Mouse (Mus musculus): Measurements from ENCODE around the gene Fmo6. TPM values are rescaled to one million over a fixed set of nuclear protein-coding genes. Genes with fewer than 3 reads are reported as not detected.

The Fmo6 gene
- polyA plus RNA-seq, 1 experiment from 2014 or later, result not detected

- Histone ChIP-seq H3K27ac (no peak overlapping the region), H3K9me3 (no peaks in the 10 kb centered on the region)
Measured at GRCm38 (mm10) chr1:162870978-162871377, 66.3 kb downstream of the Fmo6 start.

GRCm38 (mm10) chr1:162867396-162867795, 69.9 kb downstream of the Fmo6 start:
- peaks cover 7% of the 10 kb centered on the region; the same call in 1 of the 2 replicates for H3K4me1 ChIP-seq (replicated peaks)
- H3K36me3 ChIP-seq, result no peaks in the 10 kb centered on the region
- H3K4me3 ChIP-seq (replicated peaks), result no peak overlapping the region
- 71% methylated on average over 4 of the region's 4 CpGs for WGBS
- no peak overlapping the region for H3K27ac ChIP-seq
- H3K9me3 ChIP-seq, result no peaks in the 10 kb centered on the region
- H3K4me2 ChIP-seq (replicated peaks), result no peak overlapping the region
- no peak overlapping the region for H3K9ac ChIP-seq
- no peak for ATAC-seq
- no peaks in the 10 kb centered on the region for H3K27me3 ChIP-seq (replicated peaks)

More at GRCm38 (mm10) chr1:162870978-162871377, 66.3 kb downstream of the Fmo6 start:
- Histone ChIP-seq H3K9ac (no peak overlapping the region), H3K27me3 (replicated peaks) (no peaks in the 10 kb centered on the region), H3K4me3 (replicated peaks) (no peak overlapping the region), H3K36me3 (no peaks in the 10 kb centered on the region), H3K4me1 (replicated peaks) (peaks cover 7% of the 10 kb centered on the region; the same call in 1 of the 2 replicates), H3K4me2 (replicated peaks) (no peak overlapping the region)
- 62% methylated on average over 7 of the region's 7 CpGs for WGBS
- ATAC-seq, result peak; percentile 77

Other genes with a start within 250 kb of the Fmo6 start
- gene Prrc2c, start 197.0 kb downstream of the Fmo6 start, polyA plus RNA-seq (2015; fragmentation: Nextera tagmentation; extraction: Ambion mirVana), result 130 and 139 TPM in 2 replicates
- 6.8 and 7.4 TPM in 2 replicates for gene Fmo4, start 123.5 kb downstream of the Fmo6 start, polyA plus RNA-seq (2015; fragmentation: Nextera tagmentation; extraction: Ambion mirVana)
- gene Fmo1, start 70.9 kb downstream of the Fmo6 start, polyA plus RNA-seq (2015; fragmentation: Nextera tagmentation; extraction: Ambion mirVana), result 16.9 and 20.4 TPM in 2 replicates
- gene Fmo2, start 38.8 kb downstream of the Fmo6 start, polyA plus RNA-seq (2015; fragmentation: Nextera tagmentation; extraction: Ambion mirVana), result 2.5 and 2.9 TPM in 2 replicates
- not detected in 2 replicates for gene Fmo3, start 47.0 kb upstream of the Fmo6 start, polyA plus RNA-seq (2015; fragmentation: Nextera tagmentation; extraction: Ambion mirVana)
- gene Mroh9, start 148.2 kb upstream of the Fmo6 start, polyA plus RNA-seq (2015; fragmentation: Nextera tagmentation; extraction: Ambion mirVana), result not detected in 2 replicates

All from intestine, embryonic 15.5 days (tissue).